Mouse (Mus musculus) v-Abl transformed pro-B cells (cell line): ENCODE results near the gene Omp.

Source experiments
- in situ Hi-C, 2 experiments: fragments of 400-800 bp; cut with MboI; formaldehyde crosslinking; loops; one replicate each; pipeline ENCODE4 v1.15.1; 2025; ENCODE audit not compliant: unreplicated experiment in 2 of 2

The Omp gene

GRCm38 (mm10) chr7:98145842-98146446 lies 642 bp upstream of the Omp start:
- in situ Hi-C loops = no loop called here

GRCm38 (mm10) chr7:98142648-98143047 lies 2.7 kb downstream of the Omp start:
- in situ Hi-C loops = no loop called here

GRCm38 (mm10) chr7:98142247-98142646 lies 3.1 kb downstream of the Omp start:
- in situ Hi-C loops = no loop called here

- in situ Hi-C loops = no loop called here
Measured at GRCm38 (mm10) chr7:98141206-98141605, 4.1 kb downstream of the Omp start.

- in situ Hi-C loops = no loop called here
Measured at GRCm38 (mm10) chr7:98140597-98140996, 4.7 kb downstream of the Omp start.

- in situ Hi-C loops = no loop called here
Measured at GRCm38 (mm10) chr7:98139216-98139615, 6.1 kb downstream of the Omp start.

GRCm38 (mm10) chr7:98137995-98138394 lies 7.3 kb downstream of the Omp start:
- in situ Hi-C loops = no loop called here

GRCm38 (mm10) chr7:98137583-98137982 lies 7.7 kb downstream of the Omp start:
- in situ Hi-C loops = no loop called here

- in situ Hi-C loops = no loop called here
Measured at GRCm38 (mm10) chr7:98131751-98132150, 13.6 kb downstream of the Omp start.

GRCm38 (mm10) chr7:98125473-98125872 lies 19.8 kb downstream of the Omp start:
- in situ Hi-C loops = loop anchor here (5.0 to 10.0 kb wide), 3 partner anchors 67 to 701 kb away; no protein-coding TSS in a partner anchor

- in situ Hi-C loops = loop anchor here (5.0 to 25.0 kb wide), 6 partner anchors 68 to 1162 kb away; partner anchors contain the start of genes Nars2 (in 1 of the 2), Ndufc2 (in 1 of the 2) and Thrsp (in 1 of the 2)
Measured at GRCm38 (mm10) chr7:98124701-98125100, 20.6 kb downstream of the Omp start.

- in situ Hi-C loops = loop anchor here (5.0 to 25.0 kb wide), 5 partner anchors 139 to 1159 kb away; partner anchors contain the start of genes Nars2 (in 1 of the 2), Ndufc2 (in 1 of the 2) and Thrsp (in 1 of the 2)
Measured at GRCm38 (mm10) chr7:98121673-98122072, 23.6 kb downstream of the Omp start.

- in situ Hi-C loops = loop anchor here (5.0 to 25.0 kb wide), 5 partner anchors 139 to 1159 kb away; partner anchors contain the start of genes Nars2 (in 1 of the 2), Ndufc2 (in 1 of the 2) and Thrsp (in 1 of the 2)
Measured at GRCm38 (mm10) chr7:98121241-98121640, 24.1 kb downstream of the Omp start.

- in situ Hi-C loops = loop anchor here (5.0 to 25.0 kb wide), 5 partner anchors 138 to 1158 kb away; partner anchors contain the start of genes Nars2 (in 1 of the 2), Ndufc2 (in 1 of the 2) and Thrsp (in 1 of the 2)
Measured at GRCm38 (mm10) chr7:98120325-98120724, 25.0 kb downstream of the Omp start.

GRCm38 (mm10) chr7:98119961-98120232 lies 25.4 kb downstream of the Omp start:
- in situ Hi-C loops = loop anchor here (5.0 to 25.0 kb wide), 8 partner anchors 48 to 1158 kb away; partner anchors contain the start of genes Nars2 (in 1 of the 2), Ndufc2 (in 1 of the 2) and Thrsp (in 1 of the 2)

- in situ Hi-C loops = loop anchor here (5.0 to 25.0 kb wide), 5 partner anchors 47 to 1157 kb away; partner anchors contain the start of genes Nars2 (in 1 of the 2), Ndufc2 (in 1 of the 2) and Thrsp (in 1 of the 2)
Measured at GRCm38 (mm10) chr7:98119179-98119960, 25.9 kb downstream of the Omp start, which contains the start of gene Myo7a. TSS of gene Myo7a (minus strand) at chr7:98119524.

GRCm38 (mm10) chr7:98117012-98117660 lies 28.2 kb downstream of the Omp start:
- in situ Hi-C loops = loop anchor here (5.0 to 25.0 kb wide), 5 partner anchors 45 to 1155 kb away; partner anchors contain the start of genes Nars2 (in 1 of the 2), Ndufc2 (in 1 of the 2) and Thrsp (in 1 of the 2)

- in situ Hi-C loops = loop anchor here (5.0 to 25.0 kb wide), 5 partner anchors 42 to 1152 kb away; partner anchors contain the start of genes Nars2 (in 1 of the 2), Ndufc2 (in 1 of the 2) and Thrsp (in 1 of the 2)
Measured at GRCm38 (mm10) chr7:98114656-98115055, 30.6 kb downstream of the Omp start.

GRCm38 (mm10) chr7:98111233-98111632 lies 34.1 kb downstream of the Omp start:
- in situ Hi-C loops = loop anchor here (25.0 kb wide), 2 partner anchors 699 to 1149 kb away; partner anchors contain the start of genes Nars2 (in 1 of the 2), Ndufc2 (in 1 of the 2) and Thrsp (in 1 of the 2)

GRCm38 (mm10) chr7:98109771-98110170 lies 35.5 kb downstream of the Omp start:
- in situ Hi-C loops = loop anchor here (25.0 kb wide), 2 partner anchors 697 to 1147 kb away; partner anchors contain the start of genes Nars2 (in 1 of the 2), Ndufc2 (in 1 of the 2) and Thrsp (in 1 of the 2)
